Mouse (Mus musculus): ENCODE measurements around the gene Txndc12.

The Txndc12 gene

DNA sequence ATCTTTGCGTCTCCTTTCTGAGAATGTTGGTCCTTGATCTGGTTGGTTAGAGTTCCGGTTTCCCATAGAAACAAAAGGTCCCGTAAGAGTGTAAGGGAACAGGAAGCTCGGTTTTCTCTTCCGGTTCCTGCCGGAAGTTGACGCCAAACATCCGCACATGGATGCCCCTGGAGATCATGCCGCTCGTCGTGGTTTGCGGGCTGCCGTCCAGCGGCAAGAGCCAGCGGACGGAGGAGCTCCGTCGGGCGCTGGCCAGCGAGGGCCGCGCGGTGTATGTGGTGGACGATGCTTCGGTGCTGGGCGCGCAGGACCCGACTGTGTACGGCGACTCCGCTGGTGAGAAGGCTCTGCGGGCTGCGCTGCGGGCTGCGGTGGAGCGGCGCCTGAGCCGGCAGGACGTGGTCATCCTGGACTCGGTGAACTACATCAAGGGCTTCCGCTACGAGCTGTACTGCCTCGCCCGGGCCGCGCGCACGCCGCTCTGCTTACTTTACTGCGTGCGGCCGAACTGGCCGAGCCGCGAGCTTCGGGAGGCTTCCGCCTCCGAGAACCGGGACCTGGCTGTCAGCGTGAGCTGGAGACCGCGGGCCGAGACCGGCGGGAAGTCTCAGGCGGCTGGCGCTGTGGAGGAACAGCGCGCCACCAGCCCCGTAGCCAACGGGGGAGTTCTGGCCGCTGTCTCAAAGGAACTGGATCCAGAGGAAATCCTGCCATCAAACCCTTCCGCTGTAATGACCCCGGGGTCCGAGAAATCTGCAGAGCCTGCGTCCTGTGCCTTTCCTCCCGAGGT, 13.5 kb downstream of the Txndc12 start, which contains the start of gene Kti12:
Gene Kti12 (plus strand): TSS at position 71 of the 790 bp plus-strand sequence.
- DNase-seq, result peak; percentile 86

DNA sequence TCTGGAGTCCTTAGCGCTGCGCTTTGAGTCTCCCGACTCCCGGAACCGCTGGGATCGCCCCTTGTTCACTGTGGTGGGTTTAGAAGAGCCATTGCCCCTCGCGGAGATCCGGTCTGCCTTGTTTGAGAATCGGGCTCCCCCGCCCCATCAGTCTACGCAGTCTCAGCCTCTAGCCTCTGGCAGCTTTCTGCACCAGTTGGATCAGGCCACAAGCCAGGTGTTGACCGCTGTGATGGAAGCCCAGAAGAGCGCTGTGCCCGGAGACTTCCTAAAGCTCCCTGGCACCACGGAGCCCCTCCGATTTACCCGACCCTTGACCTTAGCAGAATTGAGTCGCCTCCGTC, 14.1 kb downstream of the Txndc12 start, which contains the start of gene A730015C16Rik:
Gene A730015C16Rik (minus strand): TSS at position 115 of the 344 bp plus-strand sequence.
- no peak for DNase-seq

DNA sequence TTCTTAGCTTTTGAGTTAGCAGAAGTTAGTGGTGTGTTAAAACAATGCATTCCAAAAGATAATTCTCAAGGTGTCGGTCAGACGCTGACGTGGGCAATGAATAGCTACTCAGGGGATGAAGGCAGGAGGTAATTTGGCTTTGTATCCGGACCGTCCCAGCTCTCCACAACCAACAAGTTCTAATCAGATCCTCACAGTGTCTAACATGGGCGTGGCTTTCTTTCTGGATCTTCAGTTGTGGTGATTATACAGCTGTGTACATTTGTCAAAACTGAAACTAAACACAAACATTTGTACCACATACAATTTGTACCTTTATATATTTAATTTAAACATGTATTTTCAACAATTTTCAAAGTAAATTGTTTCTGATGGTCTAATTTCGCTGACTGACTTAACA, 32.4 kb downstream of the Txndc12 start:
- no peak for DNase-seq

DNA sequence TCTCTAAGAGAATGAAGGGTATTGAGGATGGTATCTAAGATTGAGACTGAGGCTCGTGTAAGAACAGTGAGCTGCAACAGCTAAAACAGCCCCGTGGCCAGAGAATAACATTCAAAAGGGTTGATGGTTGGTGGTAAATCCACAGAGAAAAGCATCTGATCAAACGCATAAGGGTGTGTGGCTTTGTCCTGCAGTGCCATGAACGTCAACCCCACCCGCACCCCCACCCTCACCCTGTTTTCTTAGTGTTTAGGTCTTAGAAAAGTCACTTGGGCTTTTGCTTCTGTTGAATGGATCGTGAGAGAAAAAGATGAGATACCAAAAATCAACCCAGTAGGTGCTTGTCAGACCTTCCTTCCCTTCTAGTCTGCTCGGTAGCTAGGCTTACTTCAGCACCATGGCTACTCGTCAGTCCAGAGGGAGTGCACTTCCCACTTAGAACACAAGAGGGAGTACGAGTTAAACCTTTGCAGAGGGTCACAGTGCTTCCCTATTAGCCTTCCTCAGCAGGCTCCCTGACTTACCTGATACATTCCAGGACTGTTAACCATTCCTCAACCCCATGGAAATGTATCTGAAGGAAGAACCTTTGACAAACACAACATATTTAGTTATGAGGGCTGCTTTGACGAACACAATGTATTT, 35.5 kb downstream of the Txndc12 start:
- peak; percentile 69 for DNase-seq

DNA sequence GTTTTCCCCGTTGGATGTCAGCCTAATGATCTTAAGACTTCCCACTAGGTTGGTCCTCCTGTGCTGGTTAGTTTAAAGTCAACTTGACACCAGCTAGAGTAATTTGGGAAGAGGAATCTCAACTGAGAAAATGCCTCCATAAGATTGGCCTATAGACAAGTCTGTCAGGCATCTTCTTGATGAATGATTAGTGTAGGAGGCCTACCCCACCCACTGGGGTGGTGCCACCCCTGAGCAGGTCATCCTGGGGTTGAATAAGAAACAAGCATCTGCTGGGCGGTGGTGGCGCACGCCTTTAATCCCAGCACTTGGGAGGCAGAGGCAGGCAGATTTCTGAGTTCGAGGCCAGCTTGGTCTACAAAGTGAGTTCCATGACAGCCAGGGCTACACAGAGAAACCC, 39.3 kb downstream of the Txndc12 start:
- no peak for DNase-seq

DNA sequence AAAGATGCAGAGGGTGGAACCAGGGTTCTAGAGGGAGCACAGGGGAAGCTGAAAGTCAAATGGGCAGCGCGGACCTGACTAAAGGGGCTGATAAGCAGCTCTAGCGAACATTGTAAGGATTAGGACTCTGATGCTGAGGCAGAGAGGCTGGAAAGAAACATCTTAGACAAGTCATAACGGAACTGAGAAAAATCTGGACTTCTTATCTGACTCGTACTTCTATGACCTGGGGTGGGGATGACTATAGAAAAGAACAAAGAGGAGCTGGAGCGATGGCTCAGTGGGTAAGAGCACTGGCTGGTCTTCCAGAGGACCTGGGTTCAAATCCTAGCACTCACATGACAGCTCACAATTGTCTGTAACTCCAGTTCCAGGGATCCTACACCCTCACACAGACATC, 43.5 kb downstream of the Txndc12 start:
- DNase-seq, result no peak

DNA sequence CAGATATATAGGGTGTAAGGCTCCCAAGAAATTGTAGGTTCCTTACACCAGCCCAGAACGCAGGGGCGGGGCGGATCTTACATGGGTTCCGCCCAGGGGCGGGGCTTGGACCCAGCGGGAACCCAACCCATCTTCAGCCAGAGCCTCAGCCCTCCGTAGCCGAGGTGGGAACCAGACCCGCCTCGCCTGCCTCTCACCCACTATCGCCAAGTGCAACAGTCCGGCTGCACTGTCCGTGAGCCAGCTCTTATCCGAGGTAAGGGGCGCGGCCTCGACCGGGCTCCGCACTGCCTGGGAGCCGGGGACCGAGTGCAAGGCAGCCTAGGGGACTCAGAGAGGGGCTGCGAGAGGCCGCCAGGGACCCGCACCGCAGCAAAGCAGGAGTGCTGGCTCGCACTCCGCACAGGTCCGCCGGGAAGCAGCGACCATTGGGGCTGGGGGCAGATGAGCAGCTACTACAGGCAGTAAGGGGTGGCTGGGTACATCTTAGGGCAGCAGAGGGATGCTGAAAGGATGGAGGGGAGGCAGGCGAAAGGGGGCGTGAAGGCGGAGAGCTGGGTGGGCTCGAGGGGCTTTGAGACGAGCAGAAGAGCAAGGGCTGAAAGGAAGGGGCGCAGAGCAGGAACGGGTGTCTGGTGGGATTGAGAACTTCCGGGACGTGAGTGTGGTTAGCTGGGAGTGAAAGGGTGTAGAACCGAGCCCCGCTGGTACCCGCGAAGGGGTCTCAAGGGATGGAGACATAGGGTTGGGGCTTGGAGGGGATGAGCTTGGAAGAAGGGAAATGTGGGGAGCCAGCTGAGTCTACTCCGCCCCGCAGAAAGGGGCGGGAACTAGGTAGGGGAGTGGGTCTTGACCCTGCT, 44.8 kb downstream of the Txndc12 start, which contains the start of gene Rab3b:
Gene Rab3b (plus strand): TSS at position 101 of the 860 bp plus-strand sequence.
- DNase-seq, result peak; percentile 47

DNA sequence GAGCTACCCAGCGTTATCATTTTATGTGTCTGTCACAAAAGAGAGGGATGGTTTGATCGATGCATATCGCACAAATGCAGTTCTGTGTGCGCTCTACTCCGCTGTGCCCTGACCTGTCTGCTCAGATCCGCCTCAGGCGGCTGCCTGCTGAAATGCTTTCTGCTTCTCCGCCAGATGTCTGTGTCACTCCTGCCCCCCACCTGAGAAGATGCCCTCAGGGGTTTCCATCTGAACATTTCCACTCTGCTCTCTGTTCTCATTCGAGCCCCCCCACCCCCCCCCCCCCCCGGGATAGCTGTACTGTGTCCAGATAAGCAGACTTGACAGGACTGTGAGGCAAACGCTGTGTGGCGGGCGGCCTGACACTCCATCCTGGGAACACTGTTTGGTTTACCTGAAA, 49.4 kb downstream of the Txndc12 start:
- no peak for DNase-seq

DNA sequence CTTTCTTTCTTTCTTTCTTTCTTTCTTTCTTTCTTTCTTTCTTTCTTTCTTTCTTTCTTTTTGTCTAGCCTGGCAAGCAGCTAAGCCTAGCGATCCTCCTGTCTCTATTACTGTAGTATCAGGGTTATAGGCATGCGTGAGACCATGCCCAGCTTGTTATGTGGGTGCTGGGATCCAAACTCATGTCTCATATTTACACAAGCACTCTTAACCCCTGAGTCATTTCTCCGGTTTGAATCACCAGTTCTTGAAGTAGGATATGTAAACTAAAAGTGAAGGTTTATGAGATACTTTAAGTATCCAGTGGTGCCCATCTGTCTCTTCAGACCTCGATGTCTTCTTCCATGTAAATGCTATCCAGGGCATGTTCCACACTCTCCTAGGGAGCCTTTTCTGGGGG, 53.1 kb downstream of the Txndc12 start:
- DNase-seq, result no peak

DNA sequence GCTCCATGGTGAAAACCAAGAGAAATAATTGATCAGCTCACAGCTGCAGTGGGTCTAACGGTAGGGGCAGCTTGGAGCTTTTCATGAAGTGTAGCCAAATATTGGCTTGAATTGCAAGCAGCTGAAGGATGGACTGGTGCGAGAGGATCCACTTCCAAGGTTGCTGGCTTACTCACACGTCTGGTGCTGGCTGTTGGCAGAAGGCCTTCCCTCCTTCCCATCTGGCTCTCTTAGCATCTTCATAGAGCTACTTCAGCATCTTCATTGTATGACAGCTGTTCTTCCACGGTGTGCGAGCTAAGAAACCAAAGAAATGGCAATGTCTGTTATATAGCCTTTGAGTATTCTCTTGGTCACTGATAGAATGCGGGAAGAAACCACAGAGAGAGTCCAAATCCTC, 56.5 kb downstream of the Txndc12 start:
- no peak for DNase-seq

DNA sequence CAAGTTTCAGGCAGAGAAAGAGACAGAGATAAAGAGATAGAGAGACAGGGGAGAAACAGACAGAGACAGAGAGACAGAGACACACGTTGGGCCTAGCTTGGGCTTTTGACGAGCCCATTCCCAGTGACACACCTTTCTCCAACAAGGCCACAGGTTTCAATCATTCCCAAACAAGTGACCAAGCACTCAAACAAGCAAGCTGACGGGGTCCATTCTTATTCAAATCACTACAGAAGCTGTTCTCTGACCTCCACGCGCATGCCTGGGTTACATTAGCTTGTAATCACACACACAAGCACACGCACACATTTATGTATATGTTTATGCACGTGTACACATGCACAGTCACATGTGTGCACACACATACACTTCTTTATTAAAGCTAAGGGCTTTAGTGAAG, 66.0 kb downstream of the Txndc12 start:
- DNase-seq, result no peak

DNA sequence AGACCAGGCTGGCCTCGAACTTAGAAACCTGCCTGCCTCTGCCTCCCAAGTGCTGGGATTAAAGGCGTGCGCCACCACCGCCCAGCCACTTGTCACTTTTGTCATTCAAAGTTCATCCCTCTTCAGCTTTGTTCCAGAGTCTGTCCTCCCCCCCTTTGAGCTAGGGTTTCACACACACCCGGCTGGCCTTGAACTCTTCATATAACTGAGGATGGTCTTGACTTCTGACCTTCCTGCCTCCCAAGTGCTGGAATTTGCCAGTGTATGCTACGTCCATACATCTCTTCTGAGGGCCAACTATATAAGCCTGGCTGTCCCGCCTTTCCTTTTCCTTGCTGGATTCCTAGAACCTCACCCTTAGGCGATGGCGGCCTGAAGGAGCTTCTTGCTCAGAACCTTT, 68.5 kb downstream of the Txndc12 start:
- no peak for DNase-seq

DNA sequence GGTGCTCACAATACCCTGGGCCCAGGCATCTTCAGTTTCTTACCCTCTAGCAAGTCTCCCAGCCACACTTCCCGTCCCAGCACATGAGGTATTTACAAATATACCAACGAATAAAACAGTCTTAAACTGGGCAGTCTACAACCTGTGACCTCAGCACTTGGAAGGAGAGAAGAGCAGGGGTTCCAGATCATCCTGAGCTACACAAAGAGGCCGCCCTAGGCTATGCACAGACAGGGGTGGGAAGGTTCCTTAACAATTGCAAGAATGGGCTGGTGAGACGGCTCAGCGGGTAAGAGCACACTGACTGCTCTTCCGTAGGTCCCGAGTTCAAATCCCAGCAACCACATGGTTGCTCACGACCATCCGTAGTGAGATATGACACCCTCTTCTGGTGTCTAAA, 68.9 kb downstream of the Txndc12 start:
- DNase-seq, result no peak

DNA sequence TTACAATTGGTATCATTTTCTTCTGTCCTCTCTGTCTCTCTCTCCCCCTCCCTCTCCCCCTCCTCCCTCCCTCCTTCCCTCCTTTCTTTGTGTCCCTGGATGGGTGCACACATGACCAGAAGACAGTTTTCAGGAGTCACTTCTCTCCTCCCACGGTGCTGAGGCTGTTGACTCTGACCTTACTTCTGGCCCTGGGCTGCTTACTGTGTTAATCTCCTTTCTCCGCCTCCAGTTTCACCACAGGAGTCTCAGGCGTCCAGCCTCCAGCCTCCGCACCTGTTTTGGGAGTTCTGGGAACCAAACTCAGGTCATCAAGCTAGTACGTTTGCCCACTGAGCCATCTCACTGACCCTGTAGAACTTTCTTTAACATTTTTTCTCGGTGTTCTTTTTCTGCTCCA, 69.7 kb downstream of the Txndc12 start:
- no peak for DNase-seq

DNA sequence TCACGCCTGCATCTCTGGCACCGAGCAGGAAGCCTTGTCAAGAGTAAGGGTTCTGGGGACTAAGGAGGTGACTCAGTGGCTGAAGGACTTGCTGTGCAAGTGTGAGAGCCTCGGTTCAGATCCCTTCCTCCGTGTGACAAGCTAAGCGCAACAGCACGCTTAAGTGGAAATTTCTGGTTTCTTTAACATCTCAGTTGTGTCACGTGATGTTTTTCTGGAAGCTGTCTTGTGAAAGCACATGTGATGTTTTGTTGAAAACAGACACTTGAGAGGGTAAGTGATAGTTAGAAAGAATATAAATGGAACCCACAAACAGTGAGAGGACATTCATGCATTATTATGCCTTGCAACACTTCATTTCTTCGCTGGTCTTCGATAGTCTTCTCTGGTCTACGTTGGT, 70.4 kb downstream of the Txndc12 start:
- no peak for DNase-seq

DNA sequence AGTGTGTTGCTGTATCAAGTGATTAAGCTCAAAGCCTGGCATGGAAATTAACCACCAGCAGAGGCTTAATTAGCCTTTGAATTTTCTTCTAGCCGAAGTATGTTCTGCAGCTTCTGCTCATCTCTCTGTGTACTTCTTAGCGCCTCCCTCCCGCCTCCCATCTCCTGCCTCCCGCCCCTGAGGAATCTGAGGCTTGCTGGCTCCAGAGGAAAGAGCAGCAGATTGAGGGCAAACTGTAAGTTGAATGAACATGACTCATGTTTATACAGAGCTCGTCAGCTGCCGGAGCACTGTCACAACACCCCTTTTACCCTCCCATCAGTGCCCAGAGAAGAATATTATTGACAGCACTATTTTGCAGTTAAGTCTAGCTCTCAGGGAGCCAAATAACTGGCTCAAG, 71.5 kb downstream of the Txndc12 start:
- no peak for DNase-seq

DNA sequence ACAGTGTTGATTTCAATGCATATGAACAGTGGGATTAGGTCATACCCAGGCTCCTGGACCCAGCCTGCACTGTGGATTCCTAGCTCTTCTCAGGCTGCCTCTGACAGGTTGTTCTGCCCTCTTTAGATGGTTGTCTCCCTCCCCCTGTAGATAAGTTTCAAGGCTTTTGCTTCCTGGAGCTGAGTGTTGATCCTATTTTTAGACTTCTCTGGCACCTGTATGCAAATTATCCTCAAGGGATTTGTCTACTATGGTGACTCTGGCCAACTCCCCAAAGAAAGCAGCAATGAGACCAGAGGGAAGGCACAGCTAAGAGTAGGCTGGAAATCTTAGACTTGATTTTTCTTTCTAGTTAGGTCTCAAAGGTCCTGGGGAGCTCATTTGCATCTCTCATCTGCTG, 73.1 kb downstream of the Txndc12 start:
- no peak for DNase-seq

DNA sequence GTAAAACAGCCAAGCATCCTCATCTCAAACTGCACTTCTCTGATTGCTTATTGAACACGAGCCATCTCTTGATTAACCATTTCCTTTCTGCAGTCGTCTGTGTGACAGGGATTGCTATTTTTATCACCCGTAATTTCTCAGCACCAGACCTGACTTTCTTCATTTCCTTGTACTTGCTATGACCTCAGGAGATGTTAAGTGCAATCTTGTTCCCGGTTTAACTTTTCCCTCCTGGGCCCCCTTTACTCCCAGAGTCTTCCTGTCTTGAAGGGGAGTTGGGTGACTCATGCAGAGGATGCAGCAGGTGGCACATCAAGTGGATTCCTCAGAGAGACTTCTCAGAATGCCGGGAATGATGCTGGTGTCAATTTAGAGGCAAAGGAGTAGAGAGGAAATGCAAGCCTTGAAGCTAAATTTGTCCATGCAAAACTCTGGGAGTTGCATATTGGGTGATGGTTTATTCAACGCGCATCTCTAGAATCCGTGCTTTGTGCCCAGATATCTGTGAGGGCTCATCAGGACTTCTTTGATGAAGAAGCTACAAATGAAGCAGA, 75.5 kb downstream of the Txndc12 start:
- no peak for DNase-seq

Measured in kidney, adult 18-20 months (tissue).